In genomic region chr7:123251343-123251742, GRCm38 (mm10) we compare ENCODE assay signal across 29 mouse cellular contexts. TPM values are rescaled to one million over a fixed set of nuclear protein-coding genes. Genes with fewer than 3 reads are reported as not detected.
"Had no signal": no experiment of that assay in that cellular context is flagged by ENCODE, and none has a peak within 500 bp of the region (broad histone marks: within the 10 kb centered on the region; RNA-seq: fewer than 3 reads in every experiment).

No protein-coding gene starts in this region.

- H3K27me3 ChIP-seq: heart, embryonic 13.5 days; heart, embryonic 15.5 days; intestine, embryonic 15.5 days; limb, embryonic 12.5 days; liver, embryonic 13.5 days; liver, embryonic 15.5 days had no signal

- H3K9me3 ChIP-seq: heart, embryonic 13.5 days; heart, embryonic 15.5 days; intestine, embryonic 15.5 days; limb, embryonic 10.5 days; limb, embryonic 12.5 days; liver, embryonic 13.5 days; liver, embryonic 15.5 days had no signal

- H3K4me1 ChIP-seq: heart, embryonic 15.5 days; limb, embryonic 10.5 days; limb, embryonic 12.5 days; liver, embryonic 15.5 days had no signal

- H3K4me3 ChIP-seq: heart, adult 2 months; heart, embryonic 13.5 days; heart, embryonic 15.5 days; intestine, embryonic 15.5 days; layer of hippocampus, adult 2 months; left cerebral cortex, adult 2 months; limb, embryonic 10.5 days; limb, embryonic 12.5 days; liver, embryonic 13.5 days; liver, embryonic 15.5 days had no signal

- H3K4me2 ChIP-seq: heart, embryonic 11.5 days; heart, embryonic 13.5 days; heart, embryonic 15.5 days; hindbrain, embryonic 14.5 days; intestine, embryonic 15.5 days; limb, embryonic 12.5 days; liver, embryonic 11.5 days; liver, embryonic 13.5 days; liver, embryonic 15.5 days had no signal

- H3K27ac ChIP-seq: heart, adult 2 months; heart, embryonic 13.5 days; heart, embryonic 15.5 days; hindbrain, embryonic 14.5 days; intestine, embryonic 15.5 days; layer of hippocampus, adult 2 months; left cerebral cortex, adult 2 months; limb, embryonic 10.5 days; limb, embryonic 12.5 days; liver, embryonic 13.5 days; liver, embryonic 15.5 days had no signal

- DNase-seq: gastrocnemius, postnatal 14 days; gastrocnemius, postnatal 36 days; heart, adult 11 months; heart, adult 2 months; heart, postnatal 14 days; heart, postnatal 36 days; kidney, adult 18-20 months; kidney, adult 8-10 months; kidney, postnatal 10 days; kidney, postnatal 25 days; kidney, postnatal 4 days; liver; liver, embryonic 13.5 days had no signal

- H3K36me3 ChIP-seq: heart, embryonic 13.5 days; heart, embryonic 15.5 days; intestine, embryonic 15.5 days; limb, embryonic 10.5 days; limb, embryonic 12.5 days; liver, embryonic 13.5 days; liver, embryonic 15.5 days had no signal

- H3K9ac ChIP-seq: heart, embryonic 13.5 days; heart, embryonic 15.5 days; hindbrain, embryonic 14.5 days; intestine, embryonic 15.5 days; limb, embryonic 12.5 days; liver, embryonic 13.5 days; liver, embryonic 15.5 days had no signal

- ATAC-seq: hindbrain, embryonic 16.5 days; inflammation-experienced regulatory T-cells, adult 6 months; intestine, embryonic 15.5 days; intestine, postnatal 0 days had no signal

RNA-seq across cellular contexts. Expression of gene Slc5a11, which starts 36.8 kb away (rescaled TPM):
- total RNA-seq: gastrocnemius, adult 18-20 months; gastrocnemius, adult 8-10 months; gastrocnemius, postnatal 14 days; gastrocnemius, postnatal 36 days; heart, adult 2 months; heart, postnatal 14 days; heart, postnatal 36 days had no signal
- polyA plus RNA-seq: heart, embryonic 11.5 days; heart, embryonic 15.5 days; hindbrain, embryonic 14.5 days had no signal
